Mouse (Mus musculus): ENCODE data around the gene Tmem9.

Tmem9 gene

GRCm38 (mm10) chr1:136032961-136033360 is 25.0 kb downstream of the Tmem9 start:
- no peak for DNase-seq

DNA sequence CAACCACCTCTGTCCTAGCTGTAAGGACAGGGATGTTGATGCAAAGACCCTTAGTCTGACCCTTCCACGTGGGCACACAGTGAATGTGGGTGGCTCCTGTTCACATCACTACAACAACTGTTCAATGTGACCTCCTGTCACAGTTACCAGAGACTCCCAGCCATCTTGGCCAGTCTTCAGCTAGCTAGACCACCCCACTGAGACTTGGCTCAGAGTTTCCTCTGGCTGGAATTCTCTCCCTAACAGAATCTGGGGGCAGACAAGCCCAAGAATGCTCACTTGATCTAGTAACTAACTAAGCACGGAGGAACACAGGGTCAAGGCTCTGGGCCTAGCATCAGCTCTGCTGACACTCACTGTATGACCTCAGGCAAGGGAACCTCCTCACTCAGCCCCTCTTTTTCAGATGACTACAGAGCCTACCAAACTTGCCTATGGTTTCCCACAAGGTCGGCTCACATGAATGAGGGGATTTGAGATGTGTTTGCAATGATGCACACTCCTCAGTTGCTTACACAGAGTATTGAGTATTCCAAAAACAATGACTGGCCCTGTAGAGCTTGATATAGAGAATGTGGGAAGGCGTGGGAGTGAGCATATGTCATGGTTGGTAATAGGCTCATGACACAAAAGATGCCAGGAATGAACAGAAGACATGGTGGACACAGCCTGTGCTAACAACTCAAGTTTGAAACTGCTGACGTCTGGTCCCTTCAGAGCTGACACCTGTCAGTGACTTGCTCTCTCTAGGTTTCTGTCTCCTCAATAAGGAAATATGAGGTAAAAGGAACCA is 31.0 kb downstream of the Tmem9 start:
- no peak for DNase-seq

DNA sequence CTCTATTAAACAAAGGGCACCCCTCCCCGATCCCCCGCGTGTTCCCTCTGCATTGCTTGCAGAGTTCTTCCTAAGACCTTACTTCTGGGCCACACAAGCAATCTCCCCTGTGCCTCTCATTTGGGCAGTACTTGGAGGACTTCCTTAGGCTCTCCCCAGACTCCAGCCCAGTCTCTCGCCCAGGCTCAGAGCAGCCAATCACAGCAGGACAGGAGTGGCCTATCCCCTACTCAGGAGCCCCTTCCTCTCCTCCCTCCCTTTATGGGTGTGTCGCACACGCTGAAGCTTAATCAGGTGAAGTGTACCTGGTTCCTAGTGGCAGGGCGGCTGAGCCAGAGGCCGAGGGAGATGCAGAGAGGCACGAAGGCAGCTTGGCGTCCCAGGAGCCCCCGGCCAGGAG is 32.5 kb downstream of the Tmem9 start:
- no peak for DNase-seq

GRCm38 (mm10) chr1:136040874-136041273 is 32.9 kb downstream of the Tmem9 start:
- DNase-seq, result no peak

- peak; percentile 61 to 64 for DNase-seq
Observed at GRCm38 (mm10) chr1:136045774-136046173, 37.8 kb downstream of the Tmem9 start.

DNA sequence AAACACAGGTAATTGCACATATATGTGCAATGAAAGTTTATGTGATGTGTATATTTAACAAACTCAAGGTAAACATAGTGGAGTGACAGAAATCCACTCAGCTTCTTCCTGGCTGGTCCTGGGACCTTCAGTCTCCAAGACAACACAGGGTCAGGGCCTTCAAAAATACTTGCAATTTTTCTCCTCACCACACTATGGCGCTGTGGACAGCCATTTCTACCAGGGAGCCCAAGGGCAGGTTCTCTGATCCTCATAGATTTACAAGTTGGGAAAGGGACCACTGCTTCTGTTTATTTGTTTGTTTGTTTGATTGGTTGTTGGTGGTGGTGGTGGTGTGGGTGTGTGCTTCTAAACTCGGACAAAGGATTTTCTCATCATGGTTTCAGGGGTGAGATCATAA is 39.5 kb downstream of the Tmem9 start:
- DNase-seq, result peak; percentile 41 to 46

DNA sequence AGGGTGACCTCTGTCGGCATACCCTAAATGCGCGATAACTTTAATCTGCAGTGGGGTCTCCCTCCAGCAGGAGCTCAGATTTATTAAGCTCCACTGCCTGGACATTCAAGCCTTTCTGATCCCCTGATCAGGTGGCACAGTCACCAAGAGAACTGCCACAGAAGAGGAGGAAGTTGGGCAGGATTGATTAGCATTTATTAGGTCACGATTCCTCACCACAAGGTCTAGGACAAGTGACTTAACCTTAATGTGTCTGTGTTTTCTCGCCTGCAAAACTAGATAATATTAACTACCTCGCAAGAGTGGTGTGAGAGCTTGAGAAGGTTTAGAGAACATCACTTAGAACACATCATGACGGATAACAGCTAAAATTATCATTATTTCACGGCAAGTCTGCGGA is 39.9 kb downstream of the Tmem9 start:
- DNase-seq, result no peak

GRCm38 (mm10) chr1:136050312-136051012 is 42.5 kb downstream of the Tmem9 start, which contains the start of gene Ascl5:
Ascl5 (plus strand) TSS chr1:136050804.
- DNase-seq, result no peak

GRCm38 (mm10) chr1:136051013-136051315 is 43.0 kb downstream of the Tmem9 start:
- DNase-seq, result peak in 1 of 2 experiments; percentile 30

GRCm38 (mm10) chr1:136051465-136051864 is 43.5 kb downstream of the Tmem9 start:
- DNase-seq, result peak; percentile 75 to 84

GRCm38 (mm10) chr1:136052547-136052946 is 44.6 kb downstream of the Tmem9 start, which contains the start of gene Cacna1s:
Cacna1s (plus strand) TSS chr1:136052750.
- DNase-seq, result no peak

- DNase-seq, result no peak
Observed at GRCm38 (mm10) chr1:136055771-136056170, 47.8 kb downstream of the Tmem9 start.

GRCm38 (mm10) chr1:136058594-136058993 is 50.6 kb downstream of the Tmem9 start:
- DNase-seq, result no peak

GRCm38 (mm10) chr1:136061041-136061789 is 53.3 kb downstream of the Tmem9 start:
- peak; percentile 86 for DNase-seq

DNA sequence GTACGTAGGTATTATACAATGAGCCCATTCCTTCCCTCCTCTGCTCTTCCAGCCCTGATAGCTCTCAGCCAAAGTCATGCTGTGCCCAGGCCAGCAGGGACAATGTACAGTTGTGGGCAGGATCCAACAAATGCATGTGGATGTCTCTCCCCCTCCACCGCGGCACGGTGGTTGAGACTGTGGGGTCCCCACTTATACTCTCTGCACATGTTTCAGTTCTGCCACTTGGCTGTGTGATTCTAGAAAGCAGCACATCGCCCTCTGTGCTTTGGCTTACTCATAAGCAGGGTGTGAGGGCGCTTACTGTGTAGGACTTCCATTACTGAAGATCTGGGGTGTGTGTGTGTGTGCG is 53.8 kb downstream of the Tmem9 start:
- no peak for DNase-seq

GRCm38 (mm10) chr1:136063991-136064390 is 56.0 kb downstream of the Tmem9 start:
- DNase-seq, result no peak

DNA sequence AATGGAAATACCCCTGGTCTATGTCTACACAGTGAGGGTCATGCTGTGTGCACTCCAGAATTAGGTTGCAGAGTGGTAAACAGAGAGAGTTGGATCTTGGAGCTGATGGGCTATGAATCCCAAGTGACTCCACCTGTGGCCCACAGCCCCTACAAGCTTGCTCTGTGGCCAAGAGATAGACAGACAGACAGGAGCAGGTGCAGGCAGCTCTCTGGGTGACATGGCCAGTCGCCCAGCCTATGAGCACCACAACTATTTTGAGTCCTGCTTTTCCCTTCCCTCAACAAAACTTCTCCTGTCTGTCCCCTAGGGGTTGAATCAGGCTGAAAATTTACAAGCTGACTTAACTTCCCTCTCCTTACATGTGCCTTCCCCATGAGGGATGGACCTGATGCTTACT is 58.7 kb downstream of the Tmem9 start:
- no peak for DNase-seq

- no peak for DNase-seq
Observed at GRCm38 (mm10) chr1:136067579-136067978, 59.6 kb downstream of the Tmem9 start.

GRCm38 (mm10) chr1:136076086-136076485 is 68.1 kb downstream of the Tmem9 start:
- DNase-seq, result peak; percentile 61 to 71

- no peak for DNase-seq
Observed at GRCm38 (mm10) chr1:136077656-136078055, 69.7 kb downstream of the Tmem9 start.

DNA sequence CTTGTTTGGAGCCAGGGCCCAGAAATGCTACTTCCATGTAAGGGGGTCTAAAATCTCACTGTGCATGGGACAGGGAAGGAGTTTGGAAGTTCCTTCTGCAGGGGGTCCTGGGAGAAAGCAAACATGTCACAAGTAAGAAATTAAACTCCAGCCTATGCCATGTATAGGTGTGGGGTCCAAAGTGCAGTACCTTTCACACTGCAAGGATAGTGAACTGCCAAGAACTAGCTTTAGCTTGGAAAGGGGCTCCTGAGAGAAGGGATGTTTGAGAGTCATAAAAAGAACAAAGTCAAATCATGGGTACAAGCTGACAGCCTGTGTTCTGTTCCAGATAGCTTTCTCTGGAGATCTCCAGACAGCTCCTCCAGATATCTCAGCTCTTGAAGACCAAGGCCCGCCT is 73.2 kb downstream of the Tmem9 start:
- no peak for DNase-seq
